14 mouse cellular contexts compared by ENCODE assay signal in genomic region chr17:70967191-70967590, GRCm38 (mm10). TPM values are rescaled to one million over a fixed set of nuclear protein-coding genes. Genes with fewer than 3 reads are reported as not detected.
DNase-seq lines count a peak whose midpoint lies in the region; ATAC-seq and TF ChIP-seq lines count a peak whose summit lies in the region.
"Had no signal": no experiment of that assay in that cellular context is flagged by ENCODE, and none has a peak within 500 bp of the region (broad histone marks: within the 10 kb centered on the region; RNA-seq: fewer than 3 reads in every experiment).

No protein-coding gene starts in this region.

- H3K9me3 ChIP-seq in forebrain, embryonic 10.5 days: no peaks in the 10 kb centered on the region
- H3K9me3 ChIP-seq in forebrain, embryonic 13.5 days (replicated peaks): no peaks in the 10 kb centered on the region
- H3K9me3 ChIP-seq in lung, embryonic 14.5 days (ENCODE audit: low read depth, low read length): no peaks in the 10 kb centered on the region
- H3K9me3 ChIP-seq in midbrain, postnatal 0 days (ENCODE audit: low read length): no peaks in the 10 kb centered on the region
- H3K9me3 ChIP-seq: heart, embryonic 12.5 days; stomach, embryonic 15.5 days had no signal

- H3K36me3 ChIP-seq in forebrain, embryonic 10.5 days (replicated peaks): no peaks in the 10 kb centered on the region
- no peaks in the 10 kb centered on the region for H3K36me3 ChIP-seq in forebrain, embryonic 13.5 days (ENCODE audit: poor library complexity, severe bottlenecking)
- H3K36me3 ChIP-seq in lung, embryonic 14.5 days (ENCODE audit: insufficient read depth): no peaks in the 10 kb centered on the region
- no peaks in the 10 kb centered on the region for H3K36me3 ChIP-seq in midbrain, postnatal 0 days (ENCODE audit: insufficient read depth, low read length)
- H3K36me3 ChIP-seq: heart, embryonic 12.5 days; stomach, embryonic 15.5 days had no signal

- ATAC-seq in forebrain, embryonic 13.5 days: no peak
- ATAC-seq in lung, embryonic 14.5 days (ENCODE audit: insufficient read depth): no peak
- no peak for ATAC-seq in midbrain, postnatal 0 days (ENCODE audit: low FRiP score)
- ATAC-seq in monocyte, adult 5-6 weeks (replicated peaks; ENCODE audit: insufficient number of reproducible peaks, low FRiP score, low TSS enrichment, poor library complexity, severe bottlenecking): no peak

- H3K4me2 ChIP-seq in forebrain, embryonic 13.5 days: no peak overlapping the region
- no peak overlapping the region for H3K4me2 ChIP-seq in lung, embryonic 14.5 days
- no peak overlapping the region for H3K4me2 ChIP-seq in midbrain, postnatal 0 days (ENCODE audit: low read depth, low read length, poor library complexity, severe bottlenecking)
- H3K4me2 ChIP-seq: heart, embryonic 12.5 days; stomach, embryonic 15.5 days had no signal

- H3K27me3 ChIP-seq in forebrain, embryonic 10.5 days (ENCODE audit: poor library complexity, severe bottlenecking): 0 out of 2 replicates have a peak, but pooled peaks cover 4% of the 10 kb centered on the region
- no peaks in the 10 kb centered on the region for H3K27me3 ChIP-seq in forebrain, embryonic 13.5 days
- H3K27me3 ChIP-seq in lung, embryonic 14.5 days (ENCODE audit: insufficient read depth, low read length): no peaks in the 10 kb centered on the region
- no peaks in the 10 kb centered on the region for H3K27me3 ChIP-seq in midbrain, postnatal 0 days (ENCODE audit: insufficient read depth, low read length)
- H3K27me3 ChIP-seq: stomach, embryonic 15.5 days had no signal

- H3K9ac ChIP-seq in forebrain, embryonic 13.5 days: no peak overlapping the region
- H3K9ac ChIP-seq in lung, embryonic 14.5 days: no peak overlapping the region
- no peak overlapping the region for H3K9ac ChIP-seq in midbrain, postnatal 0 days (replicated peaks; ENCODE audit: low read length, poor library complexity, severe bottlenecking)
- H3K9ac ChIP-seq: heart, embryonic 12.5 days; stomach, embryonic 15.5 days had no signal

- WGBS in forebrain, embryonic 10.5 days: 46% methylated on average over 9 of the region's 9 CpGs
- WGBS in forebrain, embryonic 13.5 days: 23% methylated on average over 9 of the region's 9 CpGs
- WGBS in lung, embryonic 14.5 days: 39% methylated on average over 9 of the region's 9 CpGs
- WGBS in lung, adult 2 months: 35% methylated on average over 9 of the region's 9 CpGs
- 9% methylated on average over 9 of the region's 9 CpGs for WGBS in midbrain, postnatal 0 days

- H3K4me1 ChIP-seq in forebrain, embryonic 10.5 days: peaks cover 24% of the 10 kb centered on the region
- H3K4me1 ChIP-seq in forebrain, embryonic 13.5 days: peaks cover 3% of the 10 kb centered on the region; the same call in 1 of the 2 replicates
- no peaks in the 10 kb centered on the region; the same call in 1 of the 2 replicates for H3K4me1 ChIP-seq in lung, embryonic 14.5 days (ENCODE audit: insufficient read depth)
- H3K4me1 ChIP-seq in lung, adult 2 months (ENCODE audit: control insufficient read depth, insufficient read depth, low read length): peaks cover 3% of the 10 kb centered on the region; the same call in 1 of the 2 replicates
- no peaks in the 10 kb centered on the region for H3K4me1 ChIP-seq in midbrain, postnatal 0 days (ENCODE audit: insufficient read depth, low read length)

- TF ChIP-seq POLR2A in lung, adult 2 months (IDR thresholded peaks at IDR 0.05; ENCODE audit: borderline replicate concordance, extremely low read depth, low read depth, low read length): no peak

- 0 out of 2 replicates have a peak, but pooled peaks have one; percentile 11 for TF ChIP-seq CTCF in lung, embryonic 14.5 days (IDR thresholded peaks at IDR 0.05; ENCODE audit: low read depth)
- TF ChIP-seq CTCF in lung, adult 2 months (IDR thresholded peaks at IDR 0.05; ENCODE audit: insufficient read depth, low read length): no peak
- peak; percentile 46 for TF ChIP-seq CTCF in midbrain, postnatal 0 days (IDR thresholded peaks at IDR 0.05)

- DNase-seq in forebrain, embryonic 10.5 days (ENCODE audit: extremely low spot score, low spot score): peak; percentile 21
- DNase-seq in lung, embryonic 14.5 days: peak; percentile 11
- DNase-seq in lung, adult 2 months: no peak
- peak; percentile 66 for DNase-seq in embryo, embryonic 10 days (ENCODE audit: low spot score)
- no peak for DNase-seq in midbrain, postnatal 0 days (ENCODE audit: low spot score)
- DNase-seq in thymus, postnatal 4 days: no peak
- DNase-seq: adrenal gland, postnatal 25 days; gastrocnemius, adult 2 months; lung, adult 18-20 months; right cerebral cortex, postnatal 4 days had no signal

- no peak overlapping the region; the same call in 1 of the 2 replicates for H3K27ac ChIP-seq in forebrain, embryonic 10.5 days
- H3K27ac ChIP-seq in forebrain, embryonic 13.5 days: no peak overlapping the region
- no peak overlapping the region for H3K27ac ChIP-seq in lung, embryonic 14.5 days (ENCODE audit: low read depth)
- H3K27ac ChIP-seq in midbrain, postnatal 0 days (ENCODE audit: low read depth, low read length): no peak overlapping the region
- H3K27ac ChIP-seq: gastrocnemius, adult 2 months; stomach, embryonic 15.5 days had no signal

- no peak overlapping the region for H3K4me3 ChIP-seq in forebrain, embryonic 10.5 days
- H3K4me3 ChIP-seq in forebrain, embryonic 13.5 days: no peak overlapping the region
- no peak overlapping the region for H3K4me3 ChIP-seq in lung, embryonic 14.5 days (ENCODE audit: low read depth, low read length)
- H3K4me3 ChIP-seq in lung, adult 2 months (replicated peaks; ENCODE audit: extremely low read depth, low read depth, low read length): no peak overlapping the region
- no peak overlapping the region for H3K4me3 ChIP-seq in midbrain, postnatal 0 days (ENCODE audit: low read depth, low read length)
- H3K4me3 ChIP-seq: gastrocnemius, adult 2 months; heart, embryonic 12.5 days; stomach, embryonic 15.5 days had no signal

RNA-seq across cellular contexts. Expression of gene Myom1, which starts 35.2 kb away (rescaled TPM):
- 1.6 and 2.2 TPM in 2 replicates for polyA plus RNA-seq in forebrain, embryonic 10.5 days (2016; fragmentation: Nextera tagmentation; extraction: Ambion mirVana)
- 1.2 and 1.3 TPM in 2 replicates for polyA plus RNA-seq in forebrain, embryonic 13.5 days (2015; fragmentation: Nextera tagmentation; extraction: Ambion mirVana)
- 5.7 and 7.6 TPM in 2 replicates for polyA plus RNA-seq in lung, embryonic 14.5 days (2014; fragmentation: Nextera tagmentation; extraction: Ambion mirVana)
- polyA plus RNA-seq in lung, adult 2 months (2012; rRNA removed): 6.3 and 18.6 TPM in 2 replicates
- total RNA-seq in midbrain, postnatal 0 days (2014; rRNA removed): 0.60 and 0.90 TPM in 2 replicates
- polyA plus RNA-seq in midbrain, postnatal 0 days (2015; fragmentation: Nextera tagmentation; extraction: Ambion mirVana): 0.66 and 1.2 TPM in 2 replicates
- 3.4 to 10.7 TPM (median 5.0 TPM) in 3 replicates for total RNA-seq in monocyte, adult 5-6 weeks (2017)

RNA-seq across cellular contexts. Expression of gene Myl12a, which starts 35.5 kb away (rescaled TPM):
- polyA plus RNA-seq in forebrain, embryonic 10.5 days (2016; fragmentation: Nextera tagmentation; extraction: Ambion mirVana): 408 and 417 TPM in 2 replicates
- polyA plus RNA-seq in forebrain, embryonic 13.5 days (2015; fragmentation: Nextera tagmentation; extraction: Ambion mirVana): 189 and 196 TPM in 2 replicates
- polyA plus RNA-seq in lung, embryonic 14.5 days (2014; fragmentation: Nextera tagmentation; extraction: Ambion mirVana): 637 and 655 TPM in 2 replicates
- 219 and 296 TPM in 2 replicates for polyA plus RNA-seq in lung, adult 2 months (2012; rRNA removed)
- total RNA-seq in midbrain, postnatal 0 days (2014; rRNA removed): 39.9 and 40.9 TPM in 2 replicates
- 65.3 and 65.7 TPM in 2 replicates for polyA plus RNA-seq in midbrain, postnatal 0 days (2015; fragmentation: Nextera tagmentation; extraction: Ambion mirVana)
- total RNA-seq in monocyte, adult 5-6 weeks (2017): 295 to 317 TPM (median 304 TPM) in 3 replicates

Comparison
In these comparisons a context has a peak if more than half of its experiments do, and no peak if none do; other contexts are left out.
1. DNase-seq: peak in forebrain, embryonic 10.5 days (single experiment), lung, embryonic 14.5 days (single experiment) and embryo, embryonic 10 days (single experiment); none in lung, adult 2 months (single experiment), midbrain, postnatal 0 days (single experiment) and thymus, postnatal 4 days (single experiment).